Mouse (Mus musculus) embryonic facial prominence, embryonic 10.5 days (tissue): Measurements from ENCODE around the gene Gdpgp1. TPM values are rescaled to one million over a fixed set of nuclear protein-coding genes. Genes with fewer than 3 reads are reported as not detected.

Experiments used
- DNase-seq: peaks from one replicate; pipeline ENCODE4 v3.0.0-alpha.2; 2017; ENCODE audit warnings: low spot score
- H3K27ac ChIP-seq: fragments of 300-500 bp; sonication (generic); replicated peaks from 2 replicates; pipeline ENCODE4 v1.5.1; 2016; ENCODE audit warnings: mild to moderate bottlenecking
- H3K27me3 ChIP-seq: fragments of 300-500 bp; sonication (generic); replicated peaks from 2 replicates; pipeline ENCODE4 v1.6.1; 2016; ENCODE audit warnings: low read depth, mild to moderate bottlenecking; ENCODE audit not compliant: poor library complexity, severe bottlenecking
- H3K36me3 ChIP-seq: fragments of 300-500 bp; sonication (generic); replicated peaks from 2 replicates; pipeline ENCODE4 v1.6.1; 2016; ENCODE audit warnings: mild to moderate bottlenecking, moderate library complexity
- H3K4me1 ChIP-seq: fragments of 300-500 bp; sonication (generic); 2 replicates; pipeline ENCODE4 v1.6.1; 2016
- H3K4me3 ChIP-seq: fragments of 300-500 bp; sonication (generic); 2 replicates; pipeline ENCODE4 v1.5.1; 2016; ENCODE audit warnings: mild to moderate bottlenecking, moderate library complexity
- H3K9me3 ChIP-seq: fragments of 300-500 bp; sonication (generic); 2 replicates; pipeline ENCODE4 v1.6.1; 2016; ENCODE audit warnings: mild to moderate bottlenecking
- WGBS: fragments of 180-500 bp; shearing (Covaris S2); methylation state at CpG from one replicate; pipeline ENCODE4 v1.1.7; 2016; 5-methylcytosine and 5-hydroxymethylcytosine counted together
- polyA plus RNA-seq: library from polyadenylated mRNA; unstranded; fragments of >200 nt; fragmentation: Nextera tagmentation; extraction: Ambion mirVana; gene quantifications from 2 replicates; pipeline ENCODE4 v1.2.1, GENCODE M21; 2016

Gdpgp1 gene
- polyA plus RNA-seq, 1 experiment from 2014 or later, result 6.6 TPM

DNA sequence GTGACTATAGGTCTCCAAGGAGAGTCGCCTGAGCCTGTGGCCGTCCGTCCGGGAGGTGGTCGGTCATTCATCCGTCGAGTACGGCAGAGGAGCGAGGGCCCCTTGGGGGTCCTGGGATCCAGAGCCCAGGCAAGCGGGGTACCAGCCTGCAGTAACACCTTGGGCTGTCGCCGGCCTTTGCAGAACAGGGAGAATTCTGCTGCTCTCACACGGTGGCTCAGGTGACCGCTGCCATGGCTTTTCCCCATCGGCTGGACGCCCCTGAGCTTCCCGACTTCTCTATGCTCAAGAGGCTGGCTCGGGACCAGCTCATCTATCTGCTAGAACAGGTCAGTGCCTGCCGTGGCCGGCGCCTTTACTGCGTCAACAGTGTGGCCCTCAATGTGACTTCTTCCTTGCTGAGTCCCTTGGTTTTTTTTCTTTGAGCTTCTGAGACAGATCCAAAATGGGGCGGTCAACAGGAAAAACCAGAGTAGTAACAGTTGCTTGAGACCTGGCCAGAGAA lies 37.1 kb downstream of the Gdpgp1 start:
- Histone ChIP-seq H3K4me3 (peak overlapping the region; percentile 92), H3K27ac (peak overlapping the region; percentile 84), H3K36me3 (peaks cover 60% of the 10 kb centered on the region), H3K4me1 (peaks cover 22% of the 10 kb centered on the region), H3K9me3 (peaks cover 12% of the 10 kb centered on the region), H3K27me3 (no peaks in the 10 kb centered on the region)
- 1% methylated on average over 23 of the region's 23 CpGs for WGBS
- no peak for DNase-seq

DNA sequence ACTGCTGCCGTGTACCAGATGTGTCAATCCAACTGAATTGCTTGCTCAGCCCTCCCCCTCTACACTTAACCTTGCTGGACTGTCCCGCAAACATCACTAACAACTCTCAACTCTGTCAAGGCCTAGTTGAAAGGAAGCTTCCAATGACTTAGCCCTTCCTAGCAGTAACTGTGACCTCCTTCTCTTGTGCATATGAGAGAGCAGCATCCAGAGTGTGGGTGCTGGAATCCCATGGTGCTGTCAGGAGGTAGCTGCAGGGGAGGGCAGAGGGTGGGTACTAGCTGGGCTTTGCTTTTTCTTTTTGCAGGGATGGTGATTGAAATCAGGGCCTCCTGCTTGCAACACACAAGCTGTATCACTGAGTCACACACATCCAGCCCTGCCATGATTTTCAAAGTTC lies 40.8 kb downstream of the Gdpgp1 start:
- H3K27ac ChIP-seq, result no peak overlapping the region
- no peak for DNase-seq

GRCm38 (mm10) chr7:80276374-80276773 lies 43.7 kb downstream of the Gdpgp1 start:
- Histone ChIP-seq H3K9me3 (peaks cover 17% of the 10 kb centered on the region), H3K4me3 (no peak overlapping the region), H3K4me1 (no peaks in the 10 kb centered on the region), H3K36me3 (peaks cover 93% of the 10 kb centered on the region), H3K27me3 (no peaks in the 10 kb centered on the region), H3K27ac (no peak overlapping the region)
- DNase-seq, result no peak
- 96% methylated on average over 4 of the region's 4 CpGs for WGBS

More for the DNA sequence above, 40.8 kb downstream of the Gdpgp1 start:
- Histone ChIP-seq H3K36me3 (peaks cover 69% of the 10 kb centered on the region), H3K9me3 (peaks cover 17% of the 10 kb centered on the region), H3K4me3 (no peak overlapping the region), H3K27me3 (no peaks in the 10 kb centered on the region), H3K4me1 (peaks cover 20% of the 10 kb centered on the region)
- 93% methylated on average over 2 of the region's 2 CpGs for WGBS

- WGBS, result 85% methylated on average over 10 of the region's 10 CpGs
- Histone ChIP-seq H3K4me1 (no peaks in the 10 kb centered on the region), H3K27ac (no peak overlapping the region), H3K27me3 (no peaks in the 10 kb centered on the region), H3K4me3 (no peak overlapping the region), H3K36me3 (peaks cover 89% of the 10 kb centered on the region), H3K9me3 (peaks cover 3% of the 10 kb centered on the region)
- no peak for DNase-seq
These were observed 47.4 kb downstream of the Gdpgp1 start for GRCm38 (mm10) chr7:80280032-80280431.

GRCm38 (mm10) chr7:80280998-80281397 lies 48.3 kb downstream of the Gdpgp1 start:
- Histone ChIP-seq H3K27ac (no peak overlapping the region), H3K27me3 (no peaks in the 10 kb centered on the region), H3K9me3 (no peaks in the 10 kb centered on the region), H3K36me3 (peaks cover 90% of the 10 kb centered on the region), H3K4me3 (no peak overlapping the region), H3K4me1 (no peaks in the 10 kb centered on the region)
- WGBS, result 88% methylated on average over 2 of the region's 2 CpGs
- DNase-seq, result no peak

DNA sequence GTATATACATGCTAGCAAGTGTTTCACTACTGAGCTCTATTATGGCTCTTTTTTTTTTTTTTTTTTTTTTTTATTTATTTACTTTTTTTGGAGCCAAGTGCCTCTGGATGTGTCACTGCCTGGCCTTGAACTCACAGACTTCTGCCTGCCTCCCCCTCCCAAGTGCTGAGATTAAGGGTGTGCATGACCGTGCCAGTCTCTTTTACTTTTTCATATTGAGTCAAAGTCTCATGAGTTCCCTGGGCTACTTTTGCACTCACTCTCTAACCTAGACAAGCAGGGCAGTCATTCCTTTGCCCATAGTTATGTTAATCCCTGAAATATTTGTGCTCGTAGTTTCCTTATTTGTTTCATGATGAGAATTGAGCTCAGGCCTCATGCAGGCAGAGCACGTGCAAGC lies 49.0 kb downstream of the Gdpgp1 start:
- Histone ChIP-seq H3K27me3 (no peaks in the 10 kb centered on the region), H3K4me3 (no peak overlapping the region), H3K36me3 (peaks cover 90% of the 10 kb centered on the region), H3K4me1 (no peaks in the 10 kb centered on the region), H3K9me3 (no peaks in the 10 kb centered on the region), H3K27ac (no peak overlapping the region)
- WGBS, result 92% methylated on average over 3 of the region's 3 CpGs
- no peak for DNase-seq

DNA sequence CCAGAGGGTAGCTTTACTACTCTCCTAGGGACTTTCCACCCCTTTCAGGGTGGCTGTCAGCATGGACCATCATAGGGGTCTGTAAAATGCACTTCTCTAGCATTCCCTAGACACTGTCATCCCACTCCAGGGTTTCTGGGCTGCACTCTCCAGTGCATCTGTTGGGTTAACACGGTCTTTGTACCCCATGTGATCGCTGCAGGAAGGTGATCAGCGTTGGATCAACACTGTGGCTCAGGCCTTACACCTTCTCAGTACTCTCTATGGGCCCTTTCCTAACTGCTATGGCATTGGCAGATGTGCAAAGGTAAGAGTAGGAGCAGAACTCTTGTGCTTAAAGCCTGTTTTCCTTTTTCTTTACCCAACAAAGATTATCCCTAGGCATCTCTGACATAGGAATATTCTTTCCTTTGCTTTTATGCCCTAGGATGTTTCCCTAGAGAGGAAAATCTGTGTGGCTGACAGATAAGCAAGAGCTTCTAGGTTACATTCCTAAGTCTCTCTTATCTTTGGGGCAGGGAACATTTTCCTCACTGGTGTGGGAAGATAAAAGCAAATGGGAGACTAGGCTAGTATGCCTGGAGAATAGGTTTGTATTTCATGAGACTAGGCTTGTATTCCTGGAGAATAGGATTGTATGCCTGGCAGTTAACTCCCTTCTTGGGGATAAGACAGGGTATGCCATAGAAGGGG lies 50.7 kb downstream of the Gdpgp1 start:
- Histone ChIP-seq H3K9me3 (no peaks in the 10 kb centered on the region), H3K4me1 (no peaks in the 10 kb centered on the region), H3K27me3 (no peaks in the 10 kb centered on the region), H3K4me3 (no peak overlapping the region), H3K27ac (no peak overlapping the region), H3K36me3 (peaks cover 89% of the 10 kb centered on the region)
- DNase-seq, result no peak
- 89% methylated on average over 3 of the region's 3 CpGs for whole genome bisulfite sequencing

GRCm38 (mm10) chr7:80284391-80284790 lies 51.7 kb downstream of the Gdpgp1 start:
- no peaks in the 10 kb centered on the region for H3K27me3 ChIP-seq
- H3K36me3 ChIP-seq, result peaks cover 86% of the 10 kb centered on the region
- H3K27ac ChIP-seq, result no peak overlapping the region
- H3K4me1 ChIP-seq, result no peaks in the 10 kb centered on the region
- DNase-seq, result no peak
- 95% methylated on average over 5 of the region's 5 CpGs for WGBS
- H3K4me3 ChIP-seq, result no peak overlapping the region
- no peaks in the 10 kb centered on the region for H3K9me3 ChIP-seq

GRCm38 (mm10) chr7:80285725-80286124 lies 53.1 kb downstream of the Gdpgp1 start:
- WGBS, result 94% methylated on average over 6 of the region's 6 CpGs
- no peak for DNase-seq
- Histone ChIP-seq H3K27me3 (no peaks in the 10 kb centered on the region), H3K4me3 (no peak overlapping the region), H3K4me1 (no peaks in the 10 kb centered on the region), H3K9me3 (no peaks in the 10 kb centered on the region), H3K36me3 (peaks cover 86% of the 10 kb centered on the region), H3K27ac (no peak overlapping the region)

- H3K9me3 ChIP-seq, result no peaks in the 10 kb centered on the region
These were observed 55.1 kb downstream of the Gdpgp1 start for GRCm38 (mm10) chr7:80287736-80288135.

More at GRCm38 (mm10) chr7:80287736-80288135, 55.1 kb downstream of the Gdpgp1 start:
- 80% methylated on average over 10 of the region's 10 CpGs for WGBS
- Histone ChIP-seq H3K4me3 (no peak overlapping the region), H3K36me3 (peaks cover 90% of the 10 kb centered on the region), H3K27ac (no peak overlapping the region), H3K27me3 (no peaks in the 10 kb centered on the region), H3K4me1 (no peaks in the 10 kb centered on the region)
- no peak for DNase-seq

Other genes with a start within 250 kb of the Gdpgp1 start
- gene Zfp710, start 208.1 kb upstream of the Gdpgp1 start, polyA plus RNA-seq, result 21.5 and 25.2 TPM in 2 replicates
- gene Idh2, start 117.5 kb upstream of the Gdpgp1 start, polyA plus RNA-seq, result 522 and 534 TPM in 2 replicates
- gene Sema4b, start 46.0 kb upstream of the Gdpgp1 start, polyA plus RNA-seq, result 11.4 and 11.9 TPM in 2 replicates
- 67.4 and 70.8 TPM in 2 replicates for gene Cib1, start 52 bp upstream of the Gdpgp1 start, polyA plus RNA-seq
- 0.57 and 0.89 TPM in 2 replicates for gene Ttll13, start 13.5 kb downstream of the Gdpgp1 start, polyA plus RNA-seq
- gene Ngrn, start 28.4 kb downstream of the Gdpgp1 start, polyA plus RNA-seq, result 42.7 and 43.2 TPM in 2 replicates
- 17.3 and 18.0 TPM in 2 replicates for gene Vps33b, start 36.8 kb downstream of the Gdpgp1 start, polyA plus RNA-seq
- gene Prc1, start 61.6 kb downstream of the Gdpgp1 start, polyA plus RNA-seq, result 196 and 199 TPM in 2 replicates
- gene Rccd1, start 91.6 kb downstream of the Gdpgp1 start, polyA plus RNA-seq, result 12.0 and 13.2 TPM in 2 replicates
- 51.3 and 53.3 TPM in 2 replicates for gene Unc45a, start 108.1 kb downstream of the Gdpgp1 start, polyA plus RNA-seq
- gene Hddc3, start 110.2 kb downstream of the Gdpgp1 start, polyA plus RNA-seq, result 23.3 and 30.3 TPM in 2 replicates
- gene Man2a2, start 138.5 kb downstream of the Gdpgp1 start, polyA plus RNA-seq, result 20.2 and 21.0 TPM in 2 replicates
- 8.2 and 8.4 TPM in 2 replicates for gene Fes, start 155.1 kb downstream of the Gdpgp1 start, polyA plus RNA-seq
- 6.0 and 6.3 TPM in 2 replicates for gene Furin, start 172.6 kb downstream of the Gdpgp1 start, polyA plus RNA-seq